9 mouse cellular contexts compared by ENCODE assay signal in genomic region chr13:94063156-94063555, GRCm38 (mm10). TPM values are rescaled to one million over a fixed set of nuclear protein-coding genes. Genes with fewer than 3 reads are reported as not detected.
A peak's percentile ranks its signal among the peaks of the same experiment; 100 is the strongest.
DNase-seq lines count a peak whose midpoint lies in the region; ATAC-seq and TF ChIP-seq lines count a peak whose summit lies in the region.
"Had no signal": no experiment of that assay in that cellular context is flagged by ENCODE, and none has a peak within 500 bp of the region (broad histone marks: within the 10 kb centered on the region; RNA-seq: fewer than 3 reads in every experiment).

No protein-coding gene starts in this region.

- peak overlapping the region; percentile 31 for H3K4me2 ChIP-seq in embryonic facial prominence, embryonic 12.5 days (replicated peaks)

- H3K9ac ChIP-seq in embryonic facial prominence, embryonic 12.5 days: 0 out of 2 replicates have a peak overlapping the region, but pooled peaks have one; percentile 24

- ATAC-seq in embryonic facial prominence, embryonic 12.5 days (ENCODE audit: insufficient number of reproducible peaks, insufficient read depth, low FRiP score, low TSS enrichment): no peak

- H3K27me3 ChIP-seq in embryonic facial prominence, embryonic 12.5 days: peaks cover 3% of the 10 kb centered on the region; the same call in 1 of the 2 replicates
- H3K27me3 ChIP-seq: CH12.LX had no signal

- peak; percentile 24; the same call in 1 of the 2 replicates for TF ChIP-seq CTCF in gastrocnemius, adult 2 months (IDR thresholded peaks at IDR 0.05)

- peak overlapping the region; percentile 32 for H3K4me3 ChIP-seq in gastrocnemius, adult 2 months
- H3K4me3 ChIP-seq in embryonic facial prominence, embryonic 12.5 days: no peak overlapping the region

- DNase-seq in gastrocnemius, adult 2 months: no peak
- no peak for DNase-seq in gastrocnemius, postnatal 25 days
- DNase-seq in kidney, adult 9 months: peak; percentile 42
- DNase-seq in lung, postnatal 25 days (ENCODE audit: low spot score): peak; percentile 14
- no peak for DNase-seq in left cerebral cortex, adult 8-10 months (ENCODE audit: low spot score in 2 of 2)
- DNase-seq in T-cell, adult 2 months (ENCODE audit: low spot score): no peak
- no peak for DNase-seq in cerebellum, postnatal 25 days

- H3K4me1 ChIP-seq in embryonic facial prominence, embryonic 12.5 days: peaks cover 69% of the 10 kb centered on the region

- no peak overlapping the region for H3K27ac ChIP-seq in gastrocnemius, adult 2 months
- no peak overlapping the region for H3K27ac ChIP-seq in embryonic facial prominence, embryonic 12.5 days

- H3K36me3 ChIP-seq in embryonic facial prominence, embryonic 12.5 days: no peaks in the 10 kb centered on the region

- no peaks in the 10 kb centered on the region for H3K9me3 ChIP-seq in embryonic facial prominence, embryonic 12.5 days

- WGBS in embryonic facial prominence, embryonic 12.5 days: 39% methylated on average over 8 of the region's 8 CpGs

- intact Hi-C loops in gastrocnemius, adult 2 months (cut with DNase I): loop anchor here (10.0 kb wide), 1 partner anchor 142 kb away; no protein-coding TSS in a partner anchor

RNA-seq across cellular contexts. Expression of gene Lhfpl2, which starts 5.6 kb away (rescaled TPM):
- total RNA-seq in gastrocnemius, adult 2 months (2021): 1 to 10 TPM; 1.5 to 4.2 TPM
- 1 to 10 TPM; 5.3 to 6.7 TPM for total RNA-seq in gastrocnemius, postnatal 25 days (2021)
- polyA plus RNA-seq in embryonic facial prominence, embryonic 12.5 days (2016; fragmentation: Nextera tagmentation; extraction: Ambion mirVana): 67.6 and 69.4 TPM in 2 replicates
- 10 to 100 TPM; 13.8 to 16.9 (median 14.8) TPM for total RNA-seq in left cerebral cortex, adult 8-10 months (2022)
- total RNA-seq: CH12.LX had no signal

Comparison
In these comparisons a context has a peak if more than half of its experiments do, and no peak if none do; other contexts are left out.
1. DNase-seq: peak in kidney, adult 9 months (single experiment) and lung, postnatal 25 days (single experiment); none in gastrocnemius, adult 2 months (single experiment), gastrocnemius, postnatal 25 days (single experiment), left cerebral cortex, adult 8-10 months (0 of 2), T-cell, adult 2 months (single experiment) and cerebellum, postnatal 25 days (0 of 2).